Mouse (Mus musculus) MN1 (cell line): ENCODE results near the gene Zkscan16.

Experiments used
- DNase-seq: peaks from one replicate; pipeline ENCODE4 v3.0.0-alpha.2; 2016; ENCODE audit warnings: low spot score

The Zkscan16 gene

DNA sequence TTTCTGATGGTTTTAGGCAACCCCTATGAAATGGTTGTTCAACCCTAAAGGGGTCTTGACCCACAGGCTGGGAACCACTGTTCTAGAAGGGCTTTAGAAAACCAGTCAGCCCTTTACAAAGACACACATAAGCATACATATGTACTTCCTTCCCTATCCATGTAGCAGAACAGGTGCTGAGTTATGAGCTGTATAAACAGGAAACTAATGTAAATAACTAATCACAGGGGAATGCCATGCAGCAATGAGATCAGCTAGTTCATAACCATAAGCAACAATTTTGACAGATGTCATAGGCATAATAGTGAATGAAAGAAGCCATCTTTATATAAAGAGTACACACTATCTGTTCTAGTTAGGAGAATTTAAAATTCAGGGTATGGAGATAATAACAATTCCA, 1.8 kb upstream of the Zkscan16 start:
- no peak for DNase-seq

- no peak for DNase-seq
These were observed 486 bp upstream of the Zkscan16 start for GRCm38 (mm10) chr4:58942942-58943341.

- DNase-seq: no peak
These were observed 752 bp downstream of the Zkscan16 start for GRCm38 (mm10) chr4:58944206-58944553.

- no peak for DNase-seq
These were observed 1.3 kb downstream of the Zkscan16 start for GRCm38 (mm10) chr4:58944695-58945094.

DNA sequence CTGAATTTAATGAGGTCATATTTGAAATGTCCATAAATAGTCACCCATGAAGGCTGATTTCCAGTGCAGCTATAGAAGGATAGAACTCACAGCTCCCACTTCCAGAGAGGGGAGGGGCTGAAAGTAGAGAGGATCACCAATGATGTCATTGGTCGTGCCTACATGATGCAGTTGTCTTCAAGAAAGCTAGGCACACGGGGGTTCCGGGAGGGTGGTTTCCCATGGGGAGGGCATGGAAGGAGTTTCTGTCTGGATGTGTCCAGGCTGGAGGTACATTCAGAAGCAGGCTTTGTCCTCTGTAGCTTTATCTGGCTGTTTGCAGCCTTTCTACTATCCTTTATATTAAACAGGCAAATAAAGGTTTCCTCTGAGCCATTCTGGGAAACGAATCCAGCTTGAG, 5.0 kb downstream of the Zkscan16 start:
- DNase-seq: no peak

DNA sequence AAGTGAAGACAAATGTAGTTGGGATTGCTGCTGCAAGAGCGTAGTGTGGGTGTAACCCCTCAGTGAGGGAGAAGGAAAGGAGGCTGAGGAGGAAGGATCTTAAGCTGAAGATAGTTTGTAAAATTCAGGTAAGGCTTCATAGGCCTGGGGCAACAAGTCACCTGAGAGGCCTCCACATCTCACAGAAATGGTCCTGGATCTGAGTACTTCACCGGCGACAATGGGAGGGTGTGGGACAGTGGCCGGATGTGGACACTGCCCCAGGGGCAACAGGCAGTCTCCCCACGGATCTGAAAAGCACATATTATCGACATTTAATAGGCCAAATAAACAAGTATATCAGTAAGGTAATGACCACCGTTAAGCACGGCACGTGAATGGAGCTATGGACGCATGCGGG, 9.2 kb downstream of the Zkscan16 start:
- DNase-seq: no peak

DNA sequence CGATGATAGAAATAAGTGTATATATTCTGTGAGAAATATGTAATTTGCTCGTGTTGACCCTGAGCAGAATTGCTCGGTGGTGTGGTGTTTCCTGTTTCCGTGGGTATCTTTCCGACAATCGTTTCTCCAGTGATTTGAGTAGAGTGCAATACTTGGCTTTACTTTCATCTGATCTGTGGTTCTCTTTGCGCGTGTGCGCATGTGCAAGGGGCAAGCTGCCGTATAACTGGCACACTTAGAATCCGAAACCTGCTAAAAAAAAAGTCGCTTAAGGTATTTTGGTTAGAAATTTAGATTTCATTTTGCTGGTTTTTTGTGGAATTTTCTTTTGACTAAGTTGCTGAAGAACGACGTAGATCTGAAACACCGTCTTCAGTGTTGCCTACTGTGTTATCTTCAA, 18.3 kb downstream of the Zkscan16 start:
- DNase-seq: no peak

- DNase-seq: no peak
These were observed 19.8 kb downstream of the Zkscan16 start for GRCm38 (mm10) chr4:58963271-58963670.

DNA sequence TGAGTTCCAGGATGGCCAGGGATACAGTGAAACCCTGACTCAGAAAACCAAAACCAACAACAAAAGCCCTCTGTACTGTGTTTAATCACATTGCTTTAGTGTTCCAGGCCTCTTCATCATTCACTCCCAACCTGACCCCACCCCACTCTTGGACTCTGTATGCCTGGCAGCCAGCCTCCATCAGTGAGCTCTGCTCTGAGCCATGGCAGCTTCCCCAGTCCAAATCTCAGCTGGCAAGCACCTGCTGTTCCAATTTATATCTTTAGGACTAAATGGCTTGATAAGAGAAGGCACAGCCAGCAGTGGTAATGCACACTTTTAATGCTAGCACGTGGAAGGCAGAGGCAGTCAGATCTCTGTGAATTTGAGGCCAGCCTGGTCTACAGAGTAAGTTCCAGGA, 21.7 kb downstream of the Zkscan16 start:
- DNase-seq: no peak

DNA sequence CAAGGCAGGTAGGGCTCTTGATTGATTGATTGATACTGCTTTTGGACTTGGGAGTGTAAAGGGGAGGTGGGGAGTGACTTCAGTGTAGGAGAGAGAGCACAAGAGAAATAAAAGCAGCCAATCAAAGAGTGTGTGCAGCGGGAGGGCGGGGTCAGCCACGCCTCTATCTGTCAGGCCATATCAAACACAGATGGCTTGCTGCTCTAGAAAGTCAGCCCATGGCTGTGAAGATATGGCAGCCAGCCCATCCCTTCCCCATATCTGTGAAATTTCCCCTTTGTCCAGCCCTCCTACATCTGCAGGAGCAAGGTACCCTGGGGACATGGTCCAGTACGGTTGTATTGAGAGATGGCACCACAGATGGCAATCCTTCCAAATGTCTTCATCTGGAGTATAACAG, 27.2 kb downstream of the Zkscan16 start:
- DNase-seq: no peak

- DNase-seq: no peak
These were observed 32.3 kb downstream of the Zkscan16 start for GRCm38 (mm10) chr4:58975711-58976110.

DNA sequence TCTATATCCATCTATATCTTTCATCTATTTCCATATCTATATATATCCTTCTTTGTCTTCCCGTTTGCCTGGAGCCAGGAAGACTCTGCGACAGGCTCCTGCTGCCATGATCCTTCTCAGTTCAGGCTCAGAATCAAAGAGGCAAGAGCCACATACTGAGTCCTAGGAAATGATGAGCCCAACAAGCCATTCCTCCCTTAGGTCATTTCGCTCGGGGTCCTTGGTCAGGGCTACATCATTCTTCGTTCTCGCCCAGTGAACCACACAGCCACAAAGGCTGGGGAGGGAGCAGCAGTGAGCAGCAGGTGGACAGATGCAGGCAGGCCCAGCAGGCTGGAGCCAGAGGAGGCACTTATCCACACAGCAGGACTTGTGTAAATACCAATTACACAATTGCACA, 38.0 kb downstream of the Zkscan16 start:
- DNase-seq: no peak

DNA sequence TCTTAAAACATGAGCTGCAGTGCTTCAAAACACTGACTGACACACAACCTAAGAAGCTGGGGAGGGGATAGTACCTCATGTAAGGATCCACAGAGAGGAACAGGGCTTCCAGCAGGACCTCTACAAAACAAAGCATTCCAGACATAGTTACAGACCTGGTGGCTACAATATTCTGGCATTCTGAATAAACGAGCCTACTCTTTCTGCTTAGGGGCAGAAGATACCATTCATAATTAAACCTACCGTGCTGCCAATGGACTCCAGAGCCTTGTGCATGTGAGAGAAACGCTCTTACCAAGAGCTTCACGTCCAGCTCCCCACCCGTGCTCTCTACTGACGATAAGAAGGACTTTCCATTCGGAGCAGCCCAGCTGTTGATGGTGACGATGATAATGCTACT, 39.4 kb downstream of the Zkscan16 start:
- no peak for DNase-seq

DNA sequence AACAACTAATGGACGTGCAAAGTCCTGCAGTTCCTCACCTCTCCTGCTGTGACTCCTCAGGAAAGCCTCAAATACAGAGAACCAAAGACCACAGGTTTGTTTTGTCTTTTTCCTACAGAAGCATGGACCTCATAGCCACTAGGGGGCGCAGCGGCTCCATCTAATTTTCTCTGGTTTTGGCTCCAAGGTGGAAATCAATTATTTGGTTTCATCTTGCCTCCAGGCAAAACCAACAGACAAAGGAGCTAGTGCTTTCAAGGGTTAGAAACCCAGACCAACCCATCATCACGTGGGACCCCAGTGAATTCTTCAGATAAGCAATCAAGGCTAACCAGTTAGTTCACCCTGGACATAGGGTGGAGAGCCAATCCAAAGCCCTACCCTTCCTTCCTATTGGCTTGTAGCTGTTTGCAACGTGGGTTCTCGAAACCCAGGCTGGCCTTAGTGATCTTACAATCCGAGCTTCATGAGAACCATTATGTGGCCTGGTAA, 41.8 kb downstream of the Zkscan16 start:
- peak; percentile 76 for DNase-seq

- peak; percentile 79 for DNase-seq
These were observed 43.2 kb downstream of the Zkscan16 start, which contains the start of gene Ptgr1 for GRCm38 (mm10) chr4:58986540-58987190. TSS of gene Ptgr1 (minus strand) at chr4:58987119.

DNA sequence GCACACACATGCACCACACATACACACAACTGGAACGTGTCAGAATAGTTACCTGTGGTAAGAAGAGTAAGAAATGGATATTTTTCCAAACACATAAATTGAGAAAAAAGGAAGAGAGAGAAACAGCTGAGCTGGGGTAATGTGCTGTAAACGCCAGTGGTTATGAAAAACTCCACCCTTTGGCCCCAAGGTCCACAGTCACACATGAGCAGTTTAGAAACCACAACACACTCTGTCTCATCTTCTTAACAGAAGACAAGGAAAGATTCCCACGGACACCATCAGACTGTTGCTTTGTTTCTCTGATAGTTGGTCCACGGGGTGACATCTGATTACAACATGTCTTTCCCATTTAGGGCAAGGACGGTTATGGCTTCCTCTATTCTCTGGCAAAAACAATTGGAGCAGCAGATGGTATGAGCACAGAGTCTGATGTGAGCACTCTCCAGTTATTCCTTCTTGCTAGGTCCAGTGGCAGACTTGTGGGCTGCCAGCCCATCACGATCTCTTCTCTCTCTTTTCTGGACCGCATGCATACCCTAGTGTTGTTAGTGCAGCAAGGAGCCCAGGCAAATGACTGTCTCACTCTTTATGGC, 46.0 kb downstream of the Zkscan16 start:
- no peak for DNase-seq

DNA sequence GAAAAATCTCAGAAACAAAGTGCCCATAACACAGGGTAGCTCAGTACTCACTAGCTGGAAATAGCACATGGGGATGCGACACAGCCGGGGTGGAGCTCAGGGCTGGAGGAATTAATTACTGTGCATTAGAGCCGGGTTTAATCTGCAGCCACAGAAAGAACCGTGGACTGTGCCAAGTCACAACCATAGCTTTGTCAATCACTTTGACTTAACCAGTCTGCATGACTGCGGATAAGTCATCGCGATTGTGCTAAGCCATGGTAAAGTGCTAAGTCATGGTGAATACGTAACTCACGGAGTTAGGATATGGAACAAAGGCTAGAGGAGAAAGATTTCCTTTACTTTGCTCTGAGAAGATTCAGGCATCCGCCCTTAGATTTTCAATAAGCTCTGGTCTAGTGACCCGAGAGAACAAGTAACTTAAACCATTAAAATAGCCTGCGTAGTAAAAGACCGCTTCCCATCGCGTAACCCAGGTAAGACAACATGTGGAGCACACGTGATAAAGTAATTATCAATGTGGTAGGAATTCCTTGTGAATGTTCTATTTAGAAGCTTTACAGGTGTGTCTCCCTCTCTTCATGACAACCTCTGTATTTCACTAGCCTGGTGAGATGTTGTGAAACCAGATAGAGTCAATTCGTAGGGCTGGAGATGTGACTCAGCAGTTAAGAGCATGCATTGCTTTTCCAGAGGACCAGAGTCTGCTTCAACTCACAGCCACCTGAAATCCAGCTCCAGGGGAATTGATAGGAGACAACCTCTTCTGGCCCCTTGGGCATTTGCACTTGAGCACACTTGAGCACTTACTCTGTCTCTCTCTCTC, 47.4 kb downstream of the Zkscan16 start:
- no peak for DNase-seq

DNA sequence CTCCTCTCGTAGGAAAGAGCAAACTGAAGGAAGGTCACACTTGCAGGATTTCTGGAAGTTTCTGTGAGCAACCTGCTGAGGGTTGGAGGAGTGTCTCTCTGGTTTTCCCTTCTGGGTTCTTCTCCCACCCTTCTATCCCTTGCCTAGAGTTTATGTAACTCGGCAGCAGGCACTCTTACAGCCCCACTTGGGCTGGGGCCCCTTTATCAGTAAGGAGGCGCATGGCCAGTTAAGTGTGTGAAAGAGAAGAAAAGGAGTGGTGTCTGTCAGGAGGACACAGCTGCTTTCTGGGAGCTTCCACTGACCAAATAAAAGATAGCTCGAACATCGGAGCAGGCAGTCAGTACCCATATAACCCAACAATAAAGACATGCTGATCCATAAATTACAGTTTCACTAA, 48.8 kb downstream of the Zkscan16 start:
- no peak for DNase-seq

- no peak for DNase-seq
These were observed 51.3 kb downstream of the Zkscan16 start, which contains the start of gene Dnajc25 for GRCm38 (mm10) chr4:58994762-58995161. TSS of gene Dnajc25 (plus strand) at chr4:58995062.

GRCm38 (mm10) chr4:58995251-58995693, 51.8 kb downstream of the Zkscan16 start:
- DNase-seq: no peak

- DNase-seq: no peak
These were observed 53.7 kb downstream of the Zkscan16 start for GRCm38 (mm10) chr4:58997081-58997480.

- no peak for DNase-seq
These were observed 55.3 kb downstream of the Zkscan16 start for GRCm38 (mm10) chr4:58998688-58999087.

DNA sequence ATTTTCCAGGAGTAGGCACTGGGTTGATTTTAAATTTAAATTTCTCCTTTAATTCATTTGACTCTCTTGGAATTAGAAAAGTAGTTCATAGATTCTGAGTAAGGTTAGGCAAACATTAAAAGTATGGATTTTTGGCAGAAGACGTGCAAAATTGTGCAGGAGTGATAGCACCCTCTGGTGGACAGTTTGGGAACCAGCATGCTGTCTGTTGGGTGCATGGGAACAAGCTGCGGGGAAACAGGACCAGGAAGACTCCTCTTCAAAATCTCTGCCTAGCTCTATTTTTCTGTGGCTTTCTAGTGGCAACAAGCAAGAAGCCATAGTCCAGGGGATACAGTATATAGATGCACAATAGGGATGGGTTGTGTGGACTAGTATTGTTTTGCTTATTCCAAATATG, 56.3 kb downstream of the Zkscan16 start:
- peak; percentile 44 for DNase-seq
